In genomic region chr4:65372731-65373130, GRCm38 (mm10) we compare ENCODE assay signal across 15 mouse cellular contexts.
DNase-seq lines count a peak whose midpoint lies in the region; ATAC-seq lines count a peak whose summit lies in the region.
"Had no signal": no experiment of that assay in that cellular context is flagged by ENCODE, and none has a peak within 500 bp of the region (broad histone marks: within the 10 kb centered on the region; RNA-seq: fewer than 3 reads in every experiment).

No protein-coding gene starts in this region.

- peaks cover 6% of the 10 kb centered on the region; the same call in 1 of the 2 replicates for H3K4me1 ChIP-seq in limb, embryonic 13.5 days
- H3K4me1 ChIP-seq in limb, embryonic 10.5 days: peaks cover 5% of the 10 kb centered on the region
- no peaks in the 10 kb centered on the region for H3K4me1 ChIP-seq in forebrain, embryonic 16.5 days (replicated peaks; ENCODE audit: control insufficient read depth, insufficient read depth, low read length)
- H3K4me1 ChIP-seq: midbrain, embryonic 15.5 days; neural tube, embryonic 13.5 days had no signal

- H3K4me3 ChIP-seq in limb, embryonic 13.5 days: no peak overlapping the region
- H3K4me3 ChIP-seq in limb, embryonic 10.5 days: no peak overlapping the region
- H3K4me3 ChIP-seq in forebrain, embryonic 16.5 days (replicated peaks; ENCODE audit: low read length): no peak overlapping the region
- H3K4me3 ChIP-seq: erythroblast, embryonic 14.5 days; heart, adult 2 months; midbrain, embryonic 15.5 days; neural tube, embryonic 13.5 days had no signal

- H3K27me3 ChIP-seq in limb, embryonic 13.5 days: no peaks in the 10 kb centered on the region
- H3K27me3 ChIP-seq in limb, embryonic 10.5 days (ENCODE audit: low read depth, poor library complexity, severe bottlenecking): no peaks in the 10 kb centered on the region
- no peaks in the 10 kb centered on the region for H3K27me3 ChIP-seq in forebrain, embryonic 16.5 days (replicated peaks; ENCODE audit: control insufficient read depth, insufficient read depth, low read length)
- H3K27me3 ChIP-seq: midbrain, embryonic 15.5 days; neural tube, embryonic 13.5 days had no signal

- peak; percentile 17 for DNase-seq in adrenal gland, postnatal 14 days
- no peak for DNase-seq in adrenal gland, postnatal 4 days (ENCODE audit: low spot score in 2 of 2)
- DNase-seq in limb, embryonic 10.5 days (ENCODE audit: low spot score): no peak
- DNase-seq in heart, postnatal 10 days: peak; percentile 36 to 40
- DNase-seq in lung, postnatal 36 days: peak; percentile 52
- DNase-seq in kidney, postnatal 10 days: no peak
- DNase-seq: cerebellum, adult 8-10 months; left cerebral cortex, postnatal 4 days had no signal

- intact Hi-C loops in heart, postnatal 10 days (cut with DNase I): no loop called here

- no peak for ATAC-seq in limb, embryonic 13.5 days (ENCODE audit: low FRiP score, low read depth)
- no peak for ATAC-seq in forebrain, embryonic 16.5 days
- ATAC-seq: hindbrain, embryonic 16.5 days; midbrain, embryonic 15.5 days had no signal

- H3K4me2 ChIP-seq in limb, embryonic 13.5 days (replicated peaks): no peak overlapping the region
- H3K4me2 ChIP-seq in forebrain, embryonic 16.5 days (ENCODE audit: low read length): no peak overlapping the region
- H3K4me2 ChIP-seq: midbrain, embryonic 15.5 days; neural tube, embryonic 13.5 days had no signal

- H3K9ac ChIP-seq in limb, embryonic 13.5 days: no peak overlapping the region
- H3K9ac ChIP-seq in forebrain, embryonic 16.5 days (replicated peaks; ENCODE audit: low read depth, low read length): no peak overlapping the region
- H3K9ac ChIP-seq: midbrain, embryonic 15.5 days; neural tube, embryonic 13.5 days had no signal

- WGBS in limb, embryonic 13.5 days: 91% methylated on average over 3 of the region's 3 CpGs
- WGBS in limb, embryonic 10.5 days: 93% methylated on average over 3 of the region's 3 CpGs
- WGBS in forebrain, embryonic 16.5 days: 88% methylated on average over 3 of the region's 3 CpGs

- H3K9me3 ChIP-seq in limb, embryonic 13.5 days: no peaks in the 10 kb centered on the region
- no peaks in the 10 kb centered on the region for H3K9me3 ChIP-seq in limb, embryonic 10.5 days (replicated peaks)
- no peaks in the 10 kb centered on the region for H3K9me3 ChIP-seq in forebrain, embryonic 16.5 days (ENCODE audit: control insufficient read depth, low read length)
- H3K9me3 ChIP-seq: midbrain, embryonic 15.5 days had no signal

- H3K27ac ChIP-seq in limb, embryonic 13.5 days: peak overlapping the region; percentile 8; the same call in 1 of the 2 replicates
- H3K27ac ChIP-seq in limb, embryonic 10.5 days: no peak overlapping the region
- H3K27ac ChIP-seq in forebrain, embryonic 16.5 days (ENCODE audit: low read length): no peak overlapping the region
- H3K27ac ChIP-seq: heart, adult 2 months; midbrain, embryonic 15.5 days; neural tube, embryonic 13.5 days had no signal

- no peaks in the 10 kb centered on the region for H3K36me3 ChIP-seq in limb, embryonic 13.5 days
- H3K36me3 ChIP-seq in limb, embryonic 10.5 days: no peaks in the 10 kb centered on the region
- H3K36me3 ChIP-seq in forebrain, embryonic 16.5 days (ENCODE audit: control insufficient read depth, insufficient read depth): no peaks in the 10 kb centered on the region
- H3K36me3 ChIP-seq: midbrain, embryonic 15.5 days; neural tube, embryonic 13.5 days had no signal

Comparison
In these comparisons a context has a peak if more than half of its experiments do, and no peak if none do; other contexts are left out.
1. DNase-seq: peak in adrenal gland, postnatal 14 days (single experiment), heart, postnatal 10 days (2 of 2) and lung, postnatal 36 days (single experiment); none in adrenal gland, postnatal 4 days (0 of 2), limb, embryonic 10.5 days (single experiment) and kidney, postnatal 10 days (single experiment).